Mouse (Mus musculus): ENCODE measurements around the gene Ccdc146. TPM values are rescaled to one million over a fixed set of nuclear protein-coding genes. Genes with fewer than 3 reads are reported as not detected.

The Ccdc146 gene
- 1.0 and 1.2 TPM in 2 replicates for polyA plus RNA-seq (2015; fragmentation: Nextera tagmentation; extraction: Ambion mirVana)

DNA sequence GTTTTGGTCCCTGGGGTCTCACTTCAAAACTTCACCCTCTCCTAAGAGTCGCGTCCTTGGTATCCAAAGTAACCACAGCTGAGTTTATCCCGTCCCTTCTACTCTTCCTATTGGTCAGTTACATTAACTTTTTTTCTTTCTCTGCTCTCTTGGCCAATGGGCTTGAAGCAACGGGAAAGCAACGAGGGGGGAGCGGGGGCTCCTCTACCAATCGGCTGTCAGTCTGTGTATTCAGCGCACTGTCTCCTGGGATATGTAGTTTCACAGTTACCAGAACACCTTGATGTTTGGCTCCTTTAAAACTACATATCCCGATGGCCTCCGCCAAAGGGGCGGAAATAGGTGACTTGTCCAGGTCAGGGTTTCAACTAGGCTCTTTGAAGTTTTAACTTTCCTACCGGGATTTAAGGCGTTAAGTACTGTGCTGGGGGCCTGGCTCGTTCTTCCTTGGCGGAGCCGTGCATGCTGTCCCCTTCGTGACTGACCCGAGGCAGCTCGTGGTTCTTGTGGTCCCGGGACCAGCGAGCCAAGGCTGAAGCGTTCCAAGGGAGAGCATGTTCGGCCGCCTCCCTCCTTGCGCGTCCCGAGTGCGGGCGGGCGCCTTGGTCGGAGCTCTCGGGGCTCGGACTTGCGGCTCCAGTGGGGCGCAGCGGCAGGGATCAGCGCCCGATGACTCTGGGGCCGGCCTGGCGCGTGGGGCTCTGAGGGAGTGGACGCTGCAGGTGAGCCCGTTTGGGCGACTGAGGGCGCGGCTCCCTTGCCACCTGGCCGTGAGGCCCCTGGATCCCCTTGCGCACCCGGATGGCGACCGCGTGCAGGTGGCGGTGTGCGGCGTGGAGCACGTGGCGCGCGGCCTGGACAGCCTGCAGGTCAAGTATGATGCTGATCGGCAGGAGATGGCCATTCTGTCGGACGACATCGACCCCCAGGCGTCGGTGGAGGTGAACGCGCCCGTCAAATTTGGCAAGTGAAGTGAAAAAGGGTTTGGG is at the start of gene Ccdc146, which contains the start of gene Fam185a:
Gene Ccdc146 (minus strand): TSS at position 64 of the 989 bp plus-strand sequence.
Gene Fam185a (plus strand): TSS at position 345 of the 989 bp plus-strand sequence.

DNA sequence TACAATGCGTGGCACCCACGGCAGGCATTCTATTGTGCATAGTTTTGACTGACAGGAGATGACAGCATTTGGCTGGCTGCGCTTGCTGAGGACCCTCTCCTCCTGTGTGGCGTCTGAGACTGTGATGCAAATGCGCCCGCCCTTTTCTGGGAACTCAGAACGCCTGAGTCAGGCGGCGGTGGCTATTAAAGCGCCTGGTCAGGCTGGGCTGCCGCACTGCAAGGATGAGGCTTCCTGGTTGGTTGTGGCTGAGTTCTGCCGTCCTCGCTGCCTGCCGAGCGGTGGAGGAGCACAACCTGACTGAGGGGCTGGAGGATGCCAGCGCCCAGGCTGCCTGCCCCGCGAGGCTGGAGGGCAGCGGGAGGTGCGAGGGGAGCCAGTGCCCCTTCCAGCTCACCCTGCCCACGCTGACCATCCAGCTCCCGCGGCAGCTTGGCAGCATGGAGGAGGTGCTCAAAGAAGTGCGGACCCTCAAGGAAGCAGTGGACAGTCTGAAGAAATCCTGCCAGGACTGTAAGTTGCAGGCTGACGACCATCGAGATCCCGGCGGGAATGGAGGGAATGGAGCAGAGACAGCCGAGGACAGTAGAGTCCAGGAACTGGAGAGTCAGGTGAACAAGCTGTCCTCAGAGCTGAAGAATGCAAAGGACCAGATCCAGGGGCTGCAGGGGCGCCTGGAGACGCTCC is 51.8 kb downstream of the Ccdc146 start, which contains the start of gene Fgl2:
Gene Fgl2 (plus strand): TSS at position 150 of the 687 bp plus-strand sequence.

Other genes starting within 250 kb of the Ccdc146 start
- 8.1 and 9.8 TPM in 2 replicates for gene Gsap, start 238.4 kb downstream of the Ccdc146 start, polyA plus RNA-seq (2015; fragmentation: Nextera tagmentation; extraction: Ambion mirVana)
- 3.6 and 4.6 TPM in 2 replicates for gene Fgl2, start 52.0 kb downstream of the Ccdc146 start, polyA plus RNA-seq (2015; fragmentation: Nextera tagmentation; extraction: Ambion mirVana)
- gene Fam185a, start 281 bp upstream of the Ccdc146 start, polyA plus RNA-seq (2015; fragmentation: Nextera tagmentation; extraction: Ambion mirVana), result 9.2 and 10.6 TPM in 2 replicates
- 4.3 and 5.6 TPM in 2 replicates for gene Lrrc17, start 118.9 kb upstream of the Ccdc146 start, polyA plus RNA-seq (2015; fragmentation: Nextera tagmentation; extraction: Ambion mirVana)
- 0.19 and 0.53 TPM in 2 replicates for gene Fbxl13, start 221.0 kb upstream of the Ccdc146 start, polyA plus RNA-seq (2015; fragmentation: Nextera tagmentation; extraction: Ambion mirVana)
- 25.5 and 27.8 TPM in 2 replicates for gene Armc10, start 221.1 kb upstream of the Ccdc146 start, polyA plus RNA-seq (2015; fragmentation: Nextera tagmentation; extraction: Ambion mirVana)